Mouse (Mus musculus) neural tube, embryonic 11.5 days (tissue): ENCODE measurements around the gene Gm47841. TPM values are rescaled to one million over a fixed set of nuclear protein-coding genes. Genes with fewer than 3 reads are reported as not detected.

Experiments
- ATAC-seq: fragments of 200-750 bp; cut with Nextera tagmentation; 2 replicates; pipeline ENCODE4 v1.8.0; 2017; ENCODE audit warnings: moderate number of reproducible peaks, mild to moderate bottlenecking, moderate TSS enrichment, moderate library complexity; ENCODE audit not compliant: insufficient read depth, low FRiP score, low TSS enrichment
- DNase-seq: peaks from one replicate; pipeline ENCODE4 v3.0.0-alpha.2; 2015; ENCODE audit warnings: low spot score
- H3K27ac ChIP-seq: fragments of 300-500 bp; sonication (generic); 2 replicates; pipeline ENCODE4 v1.5.1; 2014; ENCODE audit warnings: low read depth, mild to moderate bottlenecking, low read length
- H3K27me3 ChIP-seq: fragments of 300-500 bp; sonication (generic); 2 replicates; pipeline ENCODE4 v1.6.1; 2014; ENCODE audit warnings: mild to moderate bottlenecking, low read length, mixed read lengths; ENCODE audit not compliant: control insufficient read depth, insufficient read depth
- H3K36me3 ChIP-seq: fragments of 300-500 bp; sonication (generic); 2 replicates; pipeline ENCODE4 v1.6.1; 2014; ENCODE audit warnings: mild to moderate bottlenecking, low read length, moderate library complexity, mixed read lengths; ENCODE audit not compliant: control insufficient read depth, insufficient read depth
- H3K4me1 ChIP-seq: fragments of 300-500 bp; sonication (generic); 2 replicates; pipeline ENCODE4 v1.6.1; 2014; ENCODE audit warnings: low read length, mixed read lengths; ENCODE audit not compliant: control insufficient read depth, insufficient read depth
- H3K4me2 ChIP-seq: fragments of 300-500 bp; sonication (generic); 2 replicates; pipeline ENCODE4 v1.6.1; 2014; ENCODE audit warnings: low read depth, mild to moderate bottlenecking, moderate library complexity
- H3K4me3 ChIP-seq: fragments of 300-500 bp; sonication (generic); 2 replicates; pipeline ENCODE4 v1.5.1; 2014; ENCODE audit warnings: low read depth, low read length
- H3K9ac ChIP-seq: fragments of 300-500 bp; sonication (generic); 2 replicates; pipeline ENCODE4 v1.6.1; 2014; ENCODE audit warnings: mild to moderate bottlenecking, low read length
- H3K9me3 ChIP-seq: fragments of 300-500 bp; sonication (generic); 2 replicates; pipeline ENCODE4 v1.6.1; 2016; ENCODE audit warnings: low read length; ENCODE audit not compliant: control insufficient read depth
- WGBS: fragments of 180-500 bp; shearing (Covaris S2); extraction: QIAGEN DNeasy Blood & Tissue Kit; methylation state at CpG from one replicate; pipeline ENCODE4 v1.1.7; 2014; 5-methylcytosine and 5-hydroxymethylcytosine counted together
- polyA plus RNA-seq: library from polyadenylated mRNA; unstranded; fragments of >200 nt; fragmentation: Nextera tagmentation; extraction: Ambion mirVana; gene quantifications from 2 replicates; pipeline ENCODE4 v1.2.1, GENCODE M21; 2014

Gene Gm47841
- polyA plus RNA-seq, 1 experiment from 2014 or later: not detected

DNA sequence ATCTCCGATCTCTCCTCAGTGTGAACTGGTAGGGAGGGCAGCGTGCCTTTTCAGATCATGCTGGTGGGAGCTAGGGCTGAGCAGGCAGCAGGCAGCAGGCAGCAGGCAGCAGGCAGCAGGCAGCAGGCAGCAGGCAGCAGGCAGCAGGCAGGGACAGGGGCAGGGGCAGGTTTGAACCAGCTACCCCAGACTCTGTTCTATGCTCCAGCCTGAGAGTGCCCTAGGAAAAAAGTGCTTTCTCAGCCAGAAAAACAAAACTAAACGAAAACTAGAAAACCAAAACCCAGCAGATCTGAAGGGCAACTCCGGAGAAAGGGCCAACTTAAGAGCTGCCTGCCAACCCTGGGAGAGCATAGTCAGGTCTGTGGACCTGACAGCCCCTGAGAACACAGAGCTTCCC lies 21.5 kb upstream of the Gm47841 start:
- Histone ChIP-seq H3K4me1 (peaks cover 71% of the 10 kb centered on the region), H3K9ac (no peak overlapping the region), H3K27me3 (no peaks in the 10 kb centered on the region), H3K27ac (0 out of 2 replicates have a peak overlapping the region, but pooled peaks have one; percentile 20), H3K36me3 (no peaks in the 10 kb centered on the region), H3K9me3 (no peaks in the 10 kb centered on the region), H3K4me2 (no peak overlapping the region), H3K4me3 (no peak overlapping the region)
- DNase-seq (no peak), ATAC-seq (no peak)
- 69% methylated on average over 4 of the region's 4 CpGs for WGBS

DNA sequence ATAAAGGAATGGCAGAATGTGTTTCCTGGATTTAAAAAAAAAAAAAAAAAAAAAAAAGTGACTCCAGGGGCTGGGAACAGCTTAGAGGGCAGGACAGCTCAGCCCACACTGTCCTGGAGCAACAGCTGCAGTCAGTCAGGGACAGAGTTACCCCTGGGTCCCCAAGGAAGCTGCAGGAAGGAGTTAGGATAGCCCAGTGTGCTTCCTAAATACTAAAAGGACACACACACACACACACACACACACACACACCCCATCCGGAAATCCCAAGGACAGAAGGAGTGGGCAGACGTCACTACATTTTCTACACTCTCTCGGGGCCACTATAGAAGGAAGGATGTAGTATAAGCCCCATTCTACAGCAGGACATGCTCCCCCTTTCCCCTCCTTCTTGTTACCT lies 20.8 kb upstream of the Gm47841 start:
- no peak for DNase-seq
- Histone ChIP-seq H3K4me1 (peaks cover 71% of the 10 kb centered on the region), H3K27me3 (no peaks in the 10 kb centered on the region), H3K4me3 (no peak overlapping the region), H3K4me2 (no peak overlapping the region), H3K9ac (no peak overlapping the region), H3K36me3 (no peaks in the 10 kb centered on the region), H3K27ac (0 out of 2 replicates have a peak overlapping the region, but pooled peaks have one; percentile 20), H3K9me3 (no peaks in the 10 kb centered on the region)
- no peak for ATAC-seq
- WGBS: 44% methylated on average over 3 of the region's 3 CpGs

- no peaks in the 10 kb centered on the region for H3K9me3 ChIP-seq
- H3K27ac ChIP-seq: peak overlapping the region; percentile 85
- WGBS: 12% methylated on average over 7 of the region's 9 CpGs
- peak overlapping the region; percentile 38 for H3K9ac ChIP-seq
- peaks cover 77% of the 10 kb centered on the region for H3K4me1 ChIP-seq
- H3K4me3 ChIP-seq: no peak overlapping the region
- peak overlapping the region; percentile 20 for H3K4me2 ChIP-seq
- H3K36me3 ChIP-seq: no peaks in the 10 kb centered on the region
- peak; percentile 60 for DNase-seq
- ATAC-seq: peak; percentile 66
- no peaks in the 10 kb centered on the region for H3K27me3 ChIP-seq
These were observed 19.9 kb upstream of the Gm47841 start for GRCm38 (mm10) chr15:101066920-101067696.

- H3K4me2 ChIP-seq: no peak overlapping the region
- no peak overlapping the region for H3K4me3 ChIP-seq
These were observed 19.2 kb upstream of the Gm47841 start for GRCm38 (mm10) chr15:101066364-101066847.

DNA sequence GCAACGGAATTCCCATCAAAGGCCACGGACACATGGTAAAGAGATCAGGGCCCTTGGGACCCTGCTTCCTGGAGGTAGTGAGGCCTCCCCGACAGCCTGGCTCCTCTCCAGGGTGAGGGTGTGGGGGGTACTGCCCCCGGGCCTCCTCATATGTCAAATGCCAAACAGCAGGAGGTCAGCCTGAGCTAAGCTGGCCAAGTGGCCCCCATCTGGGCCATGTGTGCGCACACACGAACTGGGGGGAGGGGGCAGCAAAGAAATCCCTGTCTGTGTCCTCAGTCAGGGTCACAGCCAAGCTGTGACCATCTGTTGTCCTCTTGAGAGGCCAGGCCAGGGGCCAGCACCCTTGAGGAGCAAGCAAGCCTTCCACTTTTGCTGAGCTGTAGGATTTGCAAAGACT lies 17.9 kb upstream of the Gm47841 start:
- no peaks in the 10 kb centered on the region for H3K36me3 ChIP-seq
- H3K4me1 ChIP-seq: peaks cover 63% of the 10 kb centered on the region
- H3K27ac ChIP-seq: peak overlapping the region; percentile 65
- H3K4me3 ChIP-seq: no peak overlapping the region
- 7% methylated on average over 6 of the region's 6 CpGs for WGBS
- peak; percentile 31 for DNase-seq
- H3K27me3 ChIP-seq: no peaks in the 10 kb centered on the region
- H3K4me2 ChIP-seq: peak overlapping the region; percentile 16
- 0 out of 2 replicates have a peak overlapping the region, but pooled peaks have one; percentile 0 for H3K9ac ChIP-seq
- H3K9me3 ChIP-seq: no peaks in the 10 kb centered on the region
- ATAC-seq: no peak

More at GRCm38 (mm10) chr15:101066364-101066847, 19.2 kb upstream of the Gm47841 start:
- peaks cover 71% of the 10 kb centered on the region for H3K4me1 ChIP-seq
- H3K27ac ChIP-seq: peak overlapping the region; percentile 85
- ATAC-seq (peak; percentile 74), DNase-seq (peak; percentile 71)
- no peaks in the 10 kb centered on the region for H3K9me3 ChIP-seq
- WGBS: 4% methylated on average over 6 of the region's 6 CpGs
- H3K36me3 ChIP-seq: no peaks in the 10 kb centered on the region
- H3K9ac ChIP-seq: peak overlapping the region; percentile 35; the same call in 1 of the 2 replicates
- no peaks in the 10 kb centered on the region for H3K27me3 ChIP-seq

DNA sequence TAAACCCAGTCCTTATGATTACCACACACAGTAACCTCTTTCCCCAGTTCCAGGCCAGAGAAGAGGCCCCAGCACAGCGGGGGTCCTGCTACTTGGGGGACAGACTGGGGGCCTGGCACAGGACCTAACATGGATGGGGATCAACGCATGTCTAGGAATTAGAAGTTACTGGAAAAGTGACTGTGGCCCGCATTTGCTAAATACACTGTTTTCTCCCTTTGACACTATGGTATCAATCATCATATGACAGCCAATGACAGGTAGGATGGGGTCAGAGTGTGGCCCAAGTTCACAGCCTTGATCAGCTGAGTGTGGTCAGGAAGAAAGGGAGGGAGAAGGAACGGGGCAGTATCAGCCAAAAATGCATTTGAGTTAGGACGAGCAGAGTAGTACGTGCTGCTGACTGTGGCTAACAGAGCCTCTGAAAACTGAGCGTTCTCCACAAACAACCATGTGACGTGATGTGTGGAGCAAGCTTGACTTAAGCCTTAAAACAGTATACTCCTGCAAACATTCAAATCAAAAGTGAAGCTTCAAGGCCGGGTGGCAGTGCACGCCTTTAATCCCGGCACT lies 13.2 kb upstream of the Gm47841 start:
- DNase-seq (no peak), ATAC-seq (no peak)
- H3K27me3 ChIP-seq: no peaks in the 10 kb centered on the region
- H3K27ac ChIP-seq: peak overlapping the region; percentile 64; the same call in 1 of the 2 replicates
- H3K4me1 ChIP-seq: peaks cover 23% of the 10 kb centered on the region
- H3K36me3 ChIP-seq: no peaks in the 10 kb centered on the region
- H3K4me2 ChIP-seq: no peak overlapping the region
- H3K4me3 ChIP-seq: no peak overlapping the region
- peak overlapping the region; percentile 41 for H3K9ac ChIP-seq
- 49% methylated on average over 11 of the region's 11 CpGs for WGBS
- H3K9me3 ChIP-seq: no peaks in the 10 kb centered on the region

GRCm38 (mm10) chr15:101059570-101060279 lies 12.5 kb upstream of the Gm47841 start:
- Histone ChIP-seq H3K9ac (peak overlapping the region; percentile 41), H3K27ac (peak overlapping the region; percentile 64; the same call in 1 of the 2 replicates), H3K4me3 (no peak overlapping the region), H3K4me2 (no peak overlapping the region), H3K36me3 (no peaks in the 10 kb centered on the region), H3K27me3 (no peaks in the 10 kb centered on the region; the same call in 1 of the 2 replicates), H3K4me1 (peaks cover 17% of the 10 kb centered on the region), H3K9me3 (no peaks in the 10 kb centered on the region)
- DNase-seq (peak; percentile 41), ATAC-seq (peak; percentile 35; the same call in 1 of the 2 replicates)
- WGBS: 38% methylated on average over 9 of the region's 9 CpGs

DNA sequence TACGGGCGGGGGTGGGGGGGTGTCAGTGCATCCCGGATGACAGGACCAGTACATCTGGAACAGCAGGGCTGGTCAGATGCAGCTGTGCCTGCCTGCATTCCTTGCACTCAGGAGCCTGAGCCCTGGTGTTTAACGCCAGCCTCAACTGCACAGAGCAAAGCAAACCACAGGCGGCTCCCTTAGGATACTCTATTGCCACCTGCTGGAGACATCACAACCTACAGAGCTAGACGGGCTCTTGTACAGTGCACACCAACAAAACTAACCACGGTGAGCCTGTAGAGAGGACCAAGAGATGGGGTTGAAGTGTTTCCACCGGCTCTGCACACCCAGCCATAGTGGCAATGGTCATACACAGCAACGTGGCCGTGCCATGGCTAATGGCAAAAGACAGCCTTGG lies 9.0 kb upstream of the Gm47841 start:
- DNase-seq (peak; percentile 61), ATAC-seq (peak; percentile 63; the same call in 1 of the 2 replicates)
- WGBS: 42% methylated on average over 10 of the region's 10 CpGs
- no peaks in the 10 kb centered on the region for H3K36me3 ChIP-seq
- no peak overlapping the region for H3K4me3 ChIP-seq
- H3K27me3 ChIP-seq: peaks cover 14% of the 10 kb centered on the region
- H3K9ac ChIP-seq: no peak overlapping the region
- no peak overlapping the region for H3K4me2 ChIP-seq
- H3K27ac ChIP-seq: no peak overlapping the region
- peaks cover 28% of the 10 kb centered on the region for H3K4me1 ChIP-seq
- H3K9me3 ChIP-seq: no peaks in the 10 kb centered on the region
